Mouse (Mus musculus) erythroblast, embryonic 14.5 days (primary cell): ENCODE data around the gene Glt1d1. TPM values are rescaled to one million over a fixed set of nuclear protein-coding genes. Genes with fewer than 3 reads are reported as not detected.
A peak's percentile ranks its signal among the peaks of the same experiment; 100 is the strongest.
"Not testable (repeated sequence)": the region's sequence is repeated elsewhere in the genome, so short reads cannot be mapped to it uniquely, and the experiment has no call there.

Source experiments
- H3K27me3 ChIP-seq: 2 replicates; pipeline ENCODE4 v1.6.1; 2012; ENCODE audit warnings: inconsistent platforms; ENCODE audit not compliant: control insufficient read depth
- H3K36me3 ChIP-seq: 2 replicates; pipeline ENCODE4 v1.6.1; 2012; ENCODE audit warnings: mild to moderate bottlenecking, inconsistent platforms; ENCODE audit not compliant: control insufficient read depth
- H3K4me1 ChIP-seq: 2 replicates; pipeline ENCODE4 v1.6.1; 2012; ENCODE audit warnings: inconsistent platforms; ENCODE audit not compliant: control insufficient read depth
- H3K4me3 ChIP-seq: replicated peaks from 2 replicates; pipeline ENCODE3; 2012; ENCODE audit warnings: moderate library complexity, mild to moderate bottlenecking, inconsistent platforms
- H3K9me3 ChIP-seq: 2 replicates; pipeline ENCODE4 v1.6.1; 2012; ENCODE audit warnings: low read length, inconsistent platforms, mixed read lengths; ENCODE audit not compliant: control insufficient read depth
- GATA1 ChIP-seq: IDR thresholded peaks from 2 replicates; pipeline ENCODE4 v1.6.1; 2012; ENCODE audit warnings: low read length, inconsistent platforms, mixed read lengths
- TAL1 ChIP-seq: IDR thresholded peaks from 3 replicates; pipeline ENCODE4 v1.6.1; 2012; ENCODE audit warnings: low read length, inconsistent platforms, mixed read lengths
- polyA plus RNA-seq: library from polyadenylated mRNA; stranded (reverse); fragments of >175 nt; gene quantifications from 2 replicates; pipeline ENCODE4 v1.2.3, GENCODE M21; 2012

The Glt1d1 gene
- polyA plus RNA-seq, 1 experiment: not detected

DNA sequence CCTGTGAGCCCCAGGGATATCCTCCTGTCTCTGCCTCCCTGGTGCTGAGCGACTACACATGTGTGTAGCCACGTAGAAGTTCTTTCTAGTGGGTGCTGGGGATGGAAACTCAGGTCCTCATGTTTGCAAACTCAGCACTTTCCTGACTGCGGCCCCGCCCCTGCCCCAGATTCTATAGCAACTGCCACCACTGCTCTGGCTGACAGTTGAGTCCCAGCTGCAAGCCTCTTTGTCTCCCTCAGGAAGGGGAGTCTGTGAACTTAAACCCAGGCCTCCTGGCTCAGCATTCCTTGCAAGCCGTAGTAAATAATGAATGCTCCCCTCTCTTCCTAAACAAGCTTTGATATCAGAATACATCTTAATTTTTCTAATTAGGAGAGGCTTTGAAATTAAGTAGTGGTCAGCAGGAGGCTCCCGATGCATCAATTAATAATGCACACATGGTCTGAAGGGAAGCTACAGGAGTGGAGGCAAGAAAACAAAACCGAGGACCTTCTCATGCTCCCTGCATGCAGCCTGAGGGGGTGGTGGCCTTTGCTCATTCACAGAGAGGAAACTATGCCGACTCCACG is 71.6 kb downstream of the Glt1d1 start:
- Histone ChIP-seq H3K4me3 (no peak overlapping the region), H3K36me3 (no peaks in the 10 kb centered on the region), H3K4me1 (no peaks in the 10 kb centered on the region), H3K9me3 (peaks cover 53% of the 10 kb centered on the region), H3K27me3 (no peaks in the 10 kb centered on the region)
- TF ChIP-seq TAL1 (no peak), GATA1 (no peak)

DNA sequence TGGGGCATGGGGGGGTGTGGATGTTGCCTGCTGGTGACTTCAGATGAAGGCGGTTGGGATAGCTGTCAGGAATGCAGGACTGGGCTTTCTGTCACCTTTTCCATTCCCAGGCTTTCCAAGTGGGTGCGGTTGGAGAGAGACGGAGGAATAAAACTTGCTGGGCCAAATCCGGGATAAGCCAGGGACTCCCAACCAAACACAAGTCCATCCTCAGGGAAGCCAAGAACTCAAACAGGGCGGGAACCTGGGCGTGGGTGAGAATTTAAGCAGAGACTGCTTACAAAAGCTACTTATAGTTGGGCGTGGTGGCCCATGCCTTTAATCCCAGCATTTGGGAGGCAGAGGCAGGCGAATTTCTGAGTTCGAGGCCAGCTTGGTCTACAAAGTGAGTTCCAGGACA is 73.2 kb downstream of the Glt1d1 start:
- TF ChIP-seq GATA1 (no peak), TAL1 (no peak)

DNA sequence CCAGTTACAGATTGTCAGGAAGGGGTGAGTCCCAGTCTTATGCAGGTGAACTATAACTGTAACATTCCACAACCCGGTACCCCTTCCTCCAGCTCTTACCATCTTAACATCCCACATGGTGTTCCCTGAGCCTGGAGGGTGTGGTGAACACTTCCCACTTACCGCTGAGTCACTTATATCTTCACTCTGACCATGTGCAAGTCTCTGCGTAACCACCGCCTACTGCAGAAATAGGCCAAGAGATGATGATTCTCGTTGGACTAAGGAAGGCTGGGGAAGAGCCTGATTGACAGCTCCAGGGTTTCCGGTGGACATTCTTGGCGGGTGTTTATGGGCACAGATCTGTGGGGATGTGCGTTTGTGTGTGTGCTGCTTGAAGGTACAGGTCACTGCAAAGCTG is 73.9 kb downstream of the Glt1d1 start:
- no peaks in the 10 kb centered on the region for H3K4me1 ChIP-seq
- H3K27me3 ChIP-seq: no peaks in the 10 kb centered on the region
- TF ChIP-seq GATA1 (no peak), TAL1 (no peak)
- H3K4me3 ChIP-seq: no peak overlapping the region
- H3K36me3 ChIP-seq: no peaks in the 10 kb centered on the region
- peaks cover 50% of the 10 kb centered on the region for H3K9me3 ChIP-seq

More for the DNA sequence above, 73.2 kb downstream of the Glt1d1 start:
- H3K4me1 ChIP-seq: no peaks in the 10 kb centered on the region
- no peaks in the 10 kb centered on the region for H3K27me3 ChIP-seq
- H3K9me3 ChIP-seq: peaks cover 51% of the 10 kb centered on the region
- no peaks in the 10 kb centered on the region for H3K36me3 ChIP-seq
- no peak overlapping the region for H3K4me3 ChIP-seq

DNA sequence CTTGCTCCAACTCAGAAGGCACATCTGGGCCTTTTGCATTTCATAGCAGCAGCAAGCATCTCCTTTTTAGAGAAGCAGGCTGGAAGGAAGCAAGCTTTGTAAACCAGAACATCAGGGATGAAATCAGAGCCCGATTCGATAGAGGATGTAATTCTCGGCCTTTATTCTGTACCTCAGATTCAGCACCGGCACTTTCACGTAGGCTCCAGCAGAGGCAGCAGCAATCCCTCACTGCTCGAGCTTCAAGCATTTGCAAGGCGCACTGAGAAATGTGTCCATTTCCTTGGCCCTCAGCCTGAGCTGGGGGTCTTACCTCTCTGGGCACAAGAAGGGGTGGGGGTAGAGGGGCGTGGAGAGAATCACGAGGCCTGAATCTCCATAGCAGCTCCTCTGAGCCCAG is 76.1 kb downstream of the Glt1d1 start:
- Histone ChIP-seq H3K4me1 (no peaks in the 10 kb centered on the region), H3K36me3 (peaks cover 3% of the 10 kb centered on the region), H3K27me3 (no peaks in the 10 kb centered on the region), H3K9me3 (peaks cover 55% of the 10 kb centered on the region), H3K4me3 (no peak overlapping the region)
- no peak for TF ChIP-seq GATA1
- TF ChIP-seq TAL1: no peak

DNA sequence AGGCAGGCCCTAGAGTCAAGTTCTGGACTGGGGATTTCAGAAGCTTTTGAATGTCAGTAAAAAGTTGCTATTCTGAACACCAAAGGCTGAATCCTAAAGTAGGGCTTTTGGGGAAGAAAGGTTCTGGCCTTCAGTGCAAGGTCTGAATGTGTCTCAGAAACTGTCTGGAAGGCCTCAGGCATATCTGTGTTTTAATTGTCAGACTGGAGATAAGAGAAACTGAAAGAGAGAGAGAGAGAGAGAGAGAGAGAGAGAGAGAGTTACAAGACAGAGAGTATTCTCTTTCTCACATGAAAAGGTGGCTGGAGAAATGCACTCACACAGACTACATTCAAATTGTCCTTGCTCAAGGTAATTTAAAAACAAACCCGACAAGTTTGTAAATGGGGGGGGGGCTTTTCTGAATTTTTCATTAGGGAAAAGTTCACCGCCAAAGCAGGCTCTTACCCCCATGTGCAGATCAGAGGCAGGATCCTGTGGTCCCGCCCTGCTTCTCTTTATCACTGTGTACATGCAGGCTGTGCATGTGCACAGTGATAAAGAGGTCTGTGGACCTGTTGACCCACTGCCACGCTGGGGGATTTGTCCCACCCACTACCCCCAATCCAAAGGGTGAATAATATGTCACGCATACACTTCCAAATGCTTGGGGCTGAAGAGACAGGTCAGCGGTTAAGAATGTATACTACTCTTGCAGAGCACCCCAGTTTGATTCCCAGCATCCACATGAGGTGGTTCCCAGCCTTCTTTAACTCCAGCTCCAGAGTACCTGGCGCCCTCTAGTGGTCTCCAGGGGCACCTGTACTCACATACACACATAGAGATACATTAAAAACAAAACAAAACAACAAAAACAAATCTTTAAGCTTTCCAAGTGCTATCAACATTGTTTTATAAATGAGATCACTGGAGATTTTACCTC is 83.0 kb downstream of the Glt1d1 start:
- Histone ChIP-seq H3K36me3 (peaks cover 4% of the 10 kb centered on the region), H3K9me3 (peaks cover 21% of the 10 kb centered on the region), H3K4me3 (peak overlapping the region; percentile 14), H3K27me3 (no peaks in the 10 kb centered on the region), H3K4me1 (peaks cover 44% of the 10 kb centered on the region)
- TF ChIP-seq TAL1 (no peak), GATA1 (no peak)

DNA sequence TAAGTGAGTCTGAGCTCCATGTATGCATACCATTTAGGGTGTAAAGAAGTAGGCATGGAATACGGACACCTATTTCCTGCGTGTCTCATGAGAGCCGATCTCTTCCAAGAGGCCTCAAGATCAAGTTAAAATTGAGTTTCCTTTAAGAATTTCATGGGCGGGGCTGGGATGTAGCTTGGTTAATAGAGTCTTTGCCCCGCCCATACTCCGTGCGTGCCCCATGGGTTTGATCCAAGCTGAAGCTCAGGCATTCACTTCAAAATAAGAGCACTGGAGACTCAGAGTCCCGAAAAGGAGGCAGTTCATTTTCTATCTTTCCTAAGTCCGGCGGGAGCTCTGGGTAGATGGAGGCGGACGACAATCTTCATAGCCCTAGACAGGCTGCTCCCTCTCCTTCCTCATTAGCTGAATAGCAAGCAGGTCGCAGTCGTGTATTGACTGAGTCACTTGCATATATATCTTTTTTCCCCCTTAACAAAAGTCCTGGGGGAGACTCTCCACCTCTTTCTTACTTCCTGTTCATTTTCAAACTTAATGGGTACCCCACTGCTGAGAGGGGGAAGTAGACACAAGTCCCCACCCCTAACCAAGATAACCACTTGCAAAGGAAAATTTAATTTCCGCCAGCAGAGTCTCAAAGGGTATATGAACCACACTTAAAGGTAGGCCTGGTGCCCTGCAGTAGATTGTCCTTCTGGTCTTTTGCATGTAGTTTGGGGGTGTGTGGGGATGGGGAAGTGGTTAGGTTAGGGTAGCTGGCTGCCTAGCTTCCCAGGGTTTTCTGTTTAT is 88.7 kb downstream of the Glt1d1 start:
- TF ChIP-seq GATA1 (no peak), TAL1 (no peak)
- Histone ChIP-seq H3K36me3 (no peaks in the 10 kb centered on the region; the same call in 1 of the 2 replicates), H3K4me3 (peak overlapping the region; percentile 62), H3K27me3 (no peaks in the 10 kb centered on the region), H3K4me1 (peaks cover 25% of the 10 kb centered on the region), H3K9me3 (peaks cover 14% of the 10 kb centered on the region)

DNA sequence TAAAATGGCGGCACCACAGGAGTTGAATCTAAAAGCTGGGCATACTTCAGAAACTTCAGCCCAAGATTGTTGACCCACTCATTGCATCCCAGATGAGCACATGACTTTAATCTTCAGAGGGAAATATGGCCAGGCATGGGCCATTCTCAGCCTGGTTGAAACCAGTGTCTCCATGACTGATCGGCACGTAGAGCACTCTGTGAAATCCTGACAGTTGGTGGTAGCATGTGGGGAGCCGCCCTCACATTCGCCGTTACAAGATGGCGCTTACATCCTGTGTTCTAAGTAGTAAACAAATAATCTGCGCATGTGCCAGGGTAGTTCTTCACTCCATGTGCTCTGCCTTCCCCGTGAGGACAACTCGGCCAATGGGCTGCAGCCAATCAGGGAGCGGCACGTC is 90.1 kb downstream of the Glt1d1 start:
- H3K9me3 ChIP-seq: peaks cover 19% of the 10 kb centered on the region
- not testable (repeated sequence) for H3K36me3 ChIP-seq, H3K4me3 ChIP-seq, H3K27me3 ChIP-seq
- peaks cover 19% of the 10 kb centered on the region for H3K4me1 ChIP-seq

DNA sequence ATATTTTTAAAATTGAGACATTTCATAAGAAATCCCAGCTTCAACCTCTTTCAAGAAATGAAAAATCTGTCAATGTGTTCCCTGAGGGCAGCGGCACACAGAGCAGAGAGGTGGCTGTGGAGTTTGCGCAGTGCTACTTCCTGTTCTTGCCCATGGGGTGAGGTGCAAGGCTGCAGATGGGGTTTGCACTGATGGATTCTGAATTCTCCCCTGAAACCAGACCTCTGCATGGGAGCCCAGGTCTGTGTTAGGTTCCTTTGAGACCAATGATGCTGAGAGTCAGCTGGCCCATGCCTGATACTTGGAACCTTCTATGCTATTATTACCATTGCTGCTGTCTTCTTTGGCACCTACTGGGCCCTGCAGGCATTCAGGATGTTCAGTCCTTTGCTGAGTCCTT is 98.3 kb downstream of the Glt1d1 start:
- Histone ChIP-seq H3K9me3 (peaks cover 31% of the 10 kb centered on the region), H3K4me3 (no peak overlapping the region)

DNA sequence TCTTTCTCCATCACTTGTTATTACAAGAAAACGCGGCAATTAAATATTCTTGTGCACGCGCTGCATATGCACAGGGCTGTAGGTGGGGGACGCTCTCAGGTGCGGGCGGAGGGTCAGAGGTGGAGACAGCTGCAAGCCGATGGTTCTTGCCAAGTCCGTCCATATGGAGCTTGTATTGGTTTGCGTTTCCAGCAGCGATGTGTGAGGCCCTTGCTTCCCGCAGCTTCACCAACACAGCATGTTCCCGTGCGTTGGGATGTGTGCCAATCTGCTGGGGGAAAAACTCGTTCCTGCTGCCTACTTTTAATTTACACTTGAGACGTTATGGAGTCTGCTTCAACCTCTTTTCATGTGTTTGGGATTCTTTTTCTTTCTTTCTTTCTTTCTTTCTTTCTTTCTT is 109.3 kb downstream of the Glt1d1 start:
- no peaks in the 10 kb centered on the region for H3K4me1 ChIP-seq
- no peaks in the 10 kb centered on the region for H3K36me3 ChIP-seq
- no peak overlapping the region for H3K4me3 ChIP-seq
- H3K9me3 ChIP-seq: peaks cover 6% of the 10 kb centered on the region
- H3K27me3 ChIP-seq: no peaks in the 10 kb centered on the region
- TF ChIP-seq TAL1: no peak
- TF ChIP-seq GATA1: no peak

More for the DNA sequence above, 98.3 kb downstream of the Glt1d1 start:
- Histone ChIP-seq H3K36me3 (no peaks in the 10 kb centered on the region), H3K4me1 (no peaks in the 10 kb centered on the region), H3K27me3 (no peaks in the 10 kb centered on the region)
- TF ChIP-seq GATA1 (no peak), TAL1 (no peak)

DNA sequence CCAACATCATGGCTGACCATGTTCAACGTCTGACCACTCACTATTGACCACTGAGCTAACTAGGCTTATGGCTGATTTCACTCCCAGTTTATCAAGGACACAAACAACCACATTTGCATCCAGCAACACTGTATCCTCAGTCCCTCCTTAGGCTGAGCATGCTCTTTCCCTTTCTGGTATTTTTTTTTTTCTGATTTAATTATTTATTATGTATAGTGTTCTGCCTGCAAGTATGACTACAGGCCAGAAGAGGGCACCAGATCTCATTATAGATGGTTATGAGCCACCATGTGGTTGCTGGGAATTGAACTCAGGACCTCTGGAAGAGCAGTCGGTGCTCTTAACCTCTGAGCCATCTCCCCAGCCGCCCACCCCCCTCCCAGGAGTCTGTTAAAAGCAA is 117.5 kb downstream of the Glt1d1 start:
- H3K4me1 ChIP-seq, H3K36me3 ChIP-seq, H3K4me3 ChIP-seq, H3K27me3 ChIP-seq: not testable (repeated sequence)
- H3K9me3 ChIP-seq: peaks cover 35% of the 10 kb centered on the region
